Mouse (Mus musculus): ENCODE measurements at regions not wholly inside any gene's neighbourhood (a gene's known extent, or its start where the extent isn't known, plus 50 kb on each side); places are given as distances from the start of the nearest gene placed in this dataset.

- TF ChIP-seq CTCF (IDR thresholded peaks at IDR 0.05): no peak
- TF ChIP-seq EP300 (IDR thresholded peaks at IDR 0.05): no peak
- Histone ChIP-seq H3K9ac (replicated peaks; ENCODE audit: low read depth) (no peak overlapping the region), H3K27ac (ENCODE audit: low read length) (no peak overlapping the region), H3K4me3 (ENCODE audit: low read depth, low read length) (no peak overlapping the region), H3K4me2 (replicated peaks; ENCODE audit: low read depth, low read length) (no peak overlapping the region), H3K36me3 (ENCODE audit: insufficient read depth, low read length) (no peaks in the 10 kb centered on the region), H3K4me1 (ENCODE audit: insufficient read depth, low read depth, low read length) (no peaks in the 10 kb centered on the region), H3K9me3 (ENCODE audit: low read length) (no peaks in the 10 kb centered on the region), H3K27me3 (replicated peaks; ENCODE audit: insufficient read depth, low read length) (no peaks in the 10 kb centered on the region)
- no peak for ATAC-seq
- DNase-seq (ENCODE audit: low spot score): no peak
- 29% methylated on average over 1 of the region's 1 CpGs for WGBS
Measured at GRCm38 (mm10) chr16:55522283-55522682, 224.5 kb upstream of the Zpld1 start.

- Histone ChIP-seq H3K4me1 (ENCODE audit: insufficient read depth, low read depth, low read length) (no peaks in the 10 kb centered on the region), H3K9ac (replicated peaks; ENCODE audit: low read depth) (no peak overlapping the region), H3K4me2 (replicated peaks; ENCODE audit: low read depth, low read length) (no peak overlapping the region), H3K36me3 (ENCODE audit: insufficient read depth, low read length) (no peaks in the 10 kb centered on the region), H3K9me3 (ENCODE audit: low read length) (no peaks in the 10 kb centered on the region), H3K4me3 (ENCODE audit: low read depth, low read length) (no peak overlapping the region), H3K27ac (ENCODE audit: low read length) (no peak overlapping the region), H3K27me3 (replicated peaks; ENCODE audit: insufficient read depth, low read length) (no peaks in the 10 kb centered on the region)
- ATAC-seq (no peak), DNase-seq (ENCODE audit: low spot score) (no peak)
- TF ChIP-seq EP300 (IDR thresholded peaks at IDR 0.05): no peak
- WGBS: 93% methylated on average over 6 of the region's 6 CpGs
Measured at GRCm38 (mm10) chr16:55521421-55521971, 223.7 kb upstream of the Zpld1 start.

- H3K27ac ChIP-seq (ENCODE audit: low read length): no peak overlapping the region
- no peaks in the 10 kb centered on the region for H3K36me3 ChIP-seq (ENCODE audit: insufficient read depth, low read length)
- no peak for DNase-seq (ENCODE audit: low spot score)
- no peak overlapping the region for H3K4me3 ChIP-seq (ENCODE audit: low read depth, low read length)
- H3K9ac ChIP-seq (replicated peaks; ENCODE audit: low read depth): no peak overlapping the region
- WGBS: 84% methylated on average over 6 of the region's 6 CpGs
- no peaks in the 10 kb centered on the region for H3K27me3 ChIP-seq (replicated peaks; ENCODE audit: insufficient read depth, low read length)
- no peak overlapping the region for H3K4me2 ChIP-seq (replicated peaks; ENCODE audit: low read depth, low read length)
- H3K4me1 ChIP-seq (ENCODE audit: insufficient read depth, low read depth, low read length): no peaks in the 10 kb centered on the region
- no peak for ATAC-seq
- no peaks in the 10 kb centered on the region for H3K9me3 ChIP-seq (ENCODE audit: low read length)
- no peak for TF ChIP-seq EP300 (IDR thresholded peaks at IDR 0.05)
Measured at GRCm38 (mm10) chr16:55520077-55520476, 222.3 kb upstream of the Zpld1 start.

- no peak overlapping the region for H3K4me2 ChIP-seq (replicated peaks; ENCODE audit: low read depth, low read length)
- no peak overlapping the region for H3K9ac ChIP-seq (replicated peaks; ENCODE audit: low read depth)
- no peaks in the 10 kb centered on the region for H3K36me3 ChIP-seq (ENCODE audit: insufficient read depth, low read length)
- H3K27ac ChIP-seq (ENCODE audit: low read length): no peak overlapping the region
- peak; percentile 68 for ATAC-seq
- WGBS: 56% methylated on average over 1 of the region's 1 CpGs
- TF ChIP-seq EP300 (IDR thresholded peaks at IDR 0.05) (no peak), CTCF (IDR thresholded peaks at IDR 0.05) (peak; percentile 87)
- H3K4me3 ChIP-seq (ENCODE audit: low read depth, low read length): no peak overlapping the region
- DNase-seq (ENCODE audit: low spot score): peak; percentile 69
- no peaks in the 10 kb centered on the region for H3K4me1 ChIP-seq (ENCODE audit: insufficient read depth, low read depth, low read length)
- no peaks in the 10 kb centered on the region for H3K27me3 ChIP-seq (replicated peaks; ENCODE audit: insufficient read depth, low read length)
- H3K9me3 ChIP-seq (ENCODE audit: low read length): no peaks in the 10 kb centered on the region
Measured at GRCm38 (mm10) chr16:55519646-55520045, 221.9 kb upstream of the Zpld1 start.

- no peaks in the 10 kb centered on the region for H3K27me3 ChIP-seq (replicated peaks; ENCODE audit: insufficient read depth, low read length)
- DNase-seq (ENCODE audit: low spot score) (no peak), ATAC-seq (no peak)
- no peak overlapping the region for H3K9ac ChIP-seq (replicated peaks; ENCODE audit: low read depth)
- no peaks in the 10 kb centered on the region for H3K36me3 ChIP-seq (ENCODE audit: insufficient read depth, low read length)
- no peak for TF ChIP-seq CTCF (IDR thresholded peaks at IDR 0.05)
- no peak for TF ChIP-seq EP300 (IDR thresholded peaks at IDR 0.05)
- H3K4me1 ChIP-seq (ENCODE audit: insufficient read depth, low read depth, low read length): no peaks in the 10 kb centered on the region
- WGBS: 67% methylated on average over 4 of the region's 4 CpGs
- H3K9me3 ChIP-seq (ENCODE audit: low read length): no peaks in the 10 kb centered on the region
- no peak overlapping the region for H3K4me2 ChIP-seq (replicated peaks; ENCODE audit: low read depth, low read length)
- H3K4me3 ChIP-seq (ENCODE audit: low read depth, low read length): no peak overlapping the region
- no peak overlapping the region for H3K27ac ChIP-seq (ENCODE audit: low read length)
Measured at GRCm38 (mm10) chr16:55516994-55517393, 219.2 kb upstream of the Zpld1 start.

GRCm38 (mm10) chr16:55515228-55515696, 217.5 kb upstream of the Zpld1 start:
- Histone ChIP-seq H3K4me2 (replicated peaks; ENCODE audit: low read depth, low read length) (no peak overlapping the region), H3K4me3 (ENCODE audit: low read depth, low read length) (no peak overlapping the region), H3K36me3 (ENCODE audit: insufficient read depth, low read length) (no peaks in the 10 kb centered on the region), H3K9ac (replicated peaks; ENCODE audit: low read depth) (no peak overlapping the region), H3K27me3 (replicated peaks; ENCODE audit: insufficient read depth, low read length) (no peaks in the 10 kb centered on the region), H3K4me1 (ENCODE audit: insufficient read depth, low read depth, low read length) (no peaks in the 10 kb centered on the region), H3K27ac (ENCODE audit: low read length) (no peak overlapping the region), H3K9me3 (ENCODE audit: low read length) (no peaks in the 10 kb centered on the region)
- no peak for ATAC-seq
- DNase-seq (ENCODE audit: low spot score): no peak
- TF ChIP-seq EP300 (IDR thresholded peaks at IDR 0.05) (no peak), CTCF (IDR thresholded peaks at IDR 0.05) (no peak)
- WGBS: 79% methylated on average over 15 of the region's 16 CpGs
